Mouse (Mus musculus): ENCODE results near the gene Prkrip1.
A peak's percentile ranks its signal among the peaks of the same experiment; 100 is the strongest.

DNA sequence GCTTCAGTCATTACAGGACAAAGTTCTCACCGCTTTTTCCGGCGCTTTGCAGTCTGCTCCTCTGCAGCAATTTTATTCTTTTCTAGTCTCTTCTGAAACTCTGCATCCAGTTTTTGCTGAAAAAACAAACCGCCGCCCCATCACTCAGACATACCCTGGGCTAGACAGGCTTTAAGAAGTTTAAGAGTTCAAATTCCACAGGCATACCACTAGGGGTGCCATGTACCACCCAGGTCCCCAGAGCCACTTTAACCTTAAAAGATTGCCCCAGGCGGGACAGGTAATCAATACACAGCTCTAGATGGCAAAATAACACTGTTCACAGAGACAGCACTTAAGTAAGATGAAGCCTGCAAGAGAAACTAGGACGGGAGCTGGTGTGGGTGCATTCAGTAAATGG, 6.9 kb downstream of the Prkrip1 start:
- no peak for TF ChIP-seq POLR2A (IDR thresholded peaks at IDR 0.05; ENCODE audit: insufficient read depth, low read depth, low read length)
- TF ChIP-seq CTCF (IDR thresholded peaks at IDR 0.05), result peak; percentile 18; the same call in 1 of the 2 replicates
